Mouse (Mus musculus) retina, postnatal 1 day (tissue): ENCODE measurements at regions not wholly inside any gene's neighbourhood (a gene's known extent, or its start where the extent isn't known, plus 50 kb on each side); places are given as distances from the start of the nearest gene placed in this dataset.
"Not testable (repeated sequence)": the region's sequence is repeated elsewhere in the genome, so short reads cannot be mapped to it uniquely, and the experiment has no call there.

Experiments
- DNase-seq: peaks from one replicate; pipeline ENCODE4 v3.0.0-alpha.2; 2012

GRCm38 (mm10) chr3:72552597-72552996 lies 415.1 kb downstream of the Sis start:
- DNase-seq: not testable (repeated sequence)

DNA sequence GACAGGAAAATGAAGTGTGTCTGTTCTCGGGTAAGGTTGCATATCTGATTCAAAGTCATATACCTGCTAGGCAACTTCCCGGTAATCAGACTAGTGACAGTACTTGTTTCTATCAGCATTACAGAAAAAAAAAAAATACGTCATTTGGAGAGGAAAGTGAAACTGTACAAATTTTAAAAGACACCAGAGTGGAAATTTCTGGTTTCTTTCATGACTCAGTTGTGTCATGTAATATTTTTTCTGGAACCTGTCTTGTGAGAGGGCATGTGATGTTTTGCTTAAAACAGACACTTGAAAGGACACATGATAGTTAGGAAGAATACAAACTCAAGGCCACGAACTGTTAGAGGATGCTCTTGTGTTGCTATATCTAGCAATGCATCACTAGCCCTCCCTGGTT lies 433.7 kb downstream of the Sis start:
- no peak for DNase-seq

- DNase-seq: not testable (repeated sequence)
Measured at GRCm38 (mm10) chr3:72525771-72526170, 441.9 kb downstream of the Sis start.

GRCm38 (mm10) chr3:72517846-72518245 lies 449.8 kb downstream of the Sis start:
- DNase-seq: not testable (repeated sequence)

DNA sequence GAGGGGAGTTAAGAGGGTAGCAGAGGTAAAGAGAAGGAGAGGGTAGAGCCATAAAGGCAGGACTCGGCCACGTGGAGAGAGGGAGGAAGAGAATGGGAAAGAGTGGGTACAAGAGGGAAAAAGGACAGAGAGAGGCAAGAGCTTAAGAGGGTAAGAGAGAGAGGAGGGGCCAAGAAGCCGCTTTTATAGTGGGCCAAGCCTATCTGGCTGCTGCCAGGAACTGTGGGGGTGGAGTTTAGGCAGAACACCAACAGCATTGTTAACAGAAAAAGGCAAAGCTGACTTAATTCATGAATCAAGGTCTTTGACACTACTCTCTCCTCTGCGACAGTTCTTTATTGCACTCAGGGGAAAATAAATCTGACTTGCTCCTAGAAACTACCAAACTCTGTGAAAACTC lies 463.4 kb downstream of the Sis start:
- DNase-seq: no peak

DNA sequence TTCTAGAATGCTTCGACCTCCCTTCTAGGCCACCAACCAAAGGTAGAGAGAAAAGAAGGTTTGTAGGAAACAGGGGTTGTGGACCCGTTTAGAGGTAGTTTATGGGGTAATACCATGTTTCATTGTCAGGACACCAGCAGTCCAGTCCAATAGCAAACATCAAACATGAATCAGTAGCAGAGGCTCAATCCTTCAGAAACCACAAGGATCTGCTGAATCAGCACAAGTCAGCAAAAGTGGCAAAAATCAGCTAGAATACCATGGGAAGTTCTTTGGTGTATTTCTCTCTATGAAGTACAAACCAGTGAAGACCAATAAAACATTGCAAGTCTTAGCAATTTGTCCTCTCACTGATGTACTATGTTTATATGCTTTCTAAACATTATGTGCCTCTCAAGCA lies 465.9 kb downstream of the Sis start:
- DNase-seq: no peak

DNA sequence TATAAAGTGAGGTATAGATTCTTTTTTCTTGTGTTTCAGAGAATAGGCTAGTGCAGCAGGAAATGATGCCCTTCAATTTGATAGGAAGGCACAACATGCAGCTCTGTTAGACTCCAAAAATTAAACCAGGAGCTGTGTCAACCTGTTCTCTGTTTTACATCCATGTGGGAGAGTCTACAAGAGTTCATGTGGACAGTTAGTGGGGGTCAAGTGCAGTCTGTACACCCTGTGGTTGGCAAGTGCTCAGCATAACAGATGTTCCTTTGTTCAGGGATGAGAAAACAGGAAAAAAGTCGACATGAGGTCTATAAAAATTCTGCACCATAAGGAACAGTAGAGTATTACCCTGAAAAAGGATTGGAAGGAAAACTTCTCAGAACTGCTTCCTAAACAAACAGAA lies 512.3 kb downstream of the Sis start:
- peak; percentile 6 for DNase-seq
